Mouse (Mus musculus) urinary bladder, postnatal 0 days (tissue): ENCODE data around the gene Olfr143. TPM values are rescaled to one million over a fixed set of nuclear protein-coding genes. Genes with fewer than 3 reads are reported as not detected.

ENCODE experiments used
- polyA plus RNA-seq: library from polyadenylated mRNA; unstranded; fragments of >200 nt; fragmentation: Nextera tagmentation; extraction: Ambion mirVana; gene quantifications from 2 replicates; pipeline ENCODE4 v1.2.1, GENCODE M21; 2015

Olfr143 gene
- not detected in 2 replicates for polyA plus RNA-seq

DNA sequence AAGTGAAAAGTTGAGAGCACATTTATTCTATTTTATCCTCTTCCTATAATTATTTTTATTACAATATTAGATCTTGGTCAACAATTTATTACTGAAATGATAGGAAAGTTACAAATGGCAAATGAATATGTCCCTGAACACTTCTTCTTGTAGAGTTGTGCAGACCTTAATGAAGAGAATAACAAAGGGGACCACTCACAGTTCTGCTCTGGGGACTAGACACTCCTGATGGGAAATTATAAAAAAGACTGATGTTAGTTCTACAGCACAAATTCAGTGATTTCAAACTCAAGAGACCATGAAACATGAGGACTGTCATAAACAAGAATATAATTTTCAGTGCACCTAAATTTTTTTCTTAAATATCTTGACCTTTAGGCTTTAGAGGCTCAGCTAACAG is at the start of gene Olfr143:
TSS of gene Olfr143 (plus strand) at position 301 of the 400 bp plus-strand sequence.

DNA sequence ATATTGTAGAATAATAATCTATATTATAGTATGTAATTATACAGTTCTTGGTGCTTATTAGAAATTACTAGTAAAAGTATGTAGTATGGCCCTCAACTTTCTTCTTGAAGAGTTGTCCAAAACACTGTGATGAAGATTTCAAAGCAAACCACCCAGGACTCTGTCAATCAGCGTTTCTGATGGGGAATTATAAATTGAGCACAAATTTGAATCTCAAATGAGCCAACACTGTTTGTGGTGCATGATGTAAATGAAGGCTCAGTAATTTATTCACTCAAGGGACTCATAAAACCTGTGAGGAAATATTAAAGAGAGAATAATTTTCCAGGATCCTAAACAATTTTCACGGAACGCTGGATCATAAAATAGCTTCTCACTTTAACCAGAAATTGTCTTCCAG is 44.5 kb upstream of the Olfr143 start, which contains the start of gene Olfr893:
TSS of gene Olfr893 (plus strand) at position 301 of the 400 bp plus-strand sequence.

DNA sequence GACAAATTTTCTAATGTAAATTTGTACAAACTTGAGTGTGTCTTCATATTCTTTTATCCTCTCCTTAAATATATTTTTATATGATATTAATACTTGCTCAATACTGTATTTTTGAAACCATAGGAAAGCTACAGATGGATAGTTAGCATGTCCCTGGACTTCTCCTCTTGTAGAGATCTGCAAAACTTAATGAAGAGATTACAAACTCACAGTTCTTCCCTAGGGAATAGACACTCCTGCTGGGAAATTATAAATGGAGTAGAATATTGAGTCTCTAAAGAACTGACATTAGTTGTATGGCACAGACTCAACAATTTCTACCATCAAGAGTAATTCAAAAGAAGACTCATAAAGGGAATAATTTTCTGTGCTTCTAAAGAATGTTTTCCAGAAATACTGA is 34.8 kb upstream of the Olfr143 start, which contains the start of gene Olfr894:
TSS of gene Olfr894 (plus strand) at position 301 of the 400 bp plus-strand sequence.

DNA sequence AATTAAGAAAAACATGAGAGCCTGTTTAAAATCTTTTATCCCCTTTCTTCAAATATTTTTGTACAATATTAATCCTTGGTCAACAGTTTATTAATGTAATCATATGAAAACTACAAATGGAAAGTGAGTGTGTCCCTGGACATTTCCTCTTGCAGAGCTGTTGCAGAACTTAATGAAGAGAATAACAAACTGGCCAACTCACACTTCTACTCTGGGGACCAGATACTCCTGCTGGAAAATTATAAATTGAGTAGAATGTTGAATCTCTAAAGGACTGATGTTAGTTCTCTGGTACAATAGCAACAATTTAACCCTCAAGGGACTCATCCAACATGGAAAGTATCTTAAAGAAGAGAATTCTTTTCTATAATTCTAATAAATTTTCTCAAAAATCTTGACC is 15.0 kb downstream of the Olfr143 start, which contains the start of gene Olfr895:
TSS of gene Olfr895 (plus strand) at position 301 of the 400 bp plus-strand sequence.

DNA sequence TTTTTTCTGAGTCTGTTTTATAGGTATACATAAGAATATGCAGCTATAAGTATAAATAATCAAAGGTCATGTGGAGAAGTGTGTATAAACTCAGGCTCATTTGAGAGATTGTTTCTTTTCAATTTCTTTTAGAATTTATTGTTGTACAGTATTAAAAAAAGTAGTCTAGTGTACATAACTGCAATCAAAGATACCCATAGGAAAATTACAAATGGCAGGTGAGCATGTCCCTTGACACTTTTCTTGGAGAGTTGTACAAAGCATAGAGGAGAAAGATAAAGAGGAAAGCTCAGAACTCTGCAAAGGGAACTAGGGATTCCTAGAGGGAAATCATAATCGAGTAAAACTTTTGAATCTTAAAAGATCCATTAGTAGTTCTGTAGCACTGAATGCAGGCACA is 38.2 kb downstream of the Olfr143 start, which contains the start of gene Olfr896-ps1:
TSS of gene Olfr896-ps1 (plus strand) at position 301 of the 400 bp plus-strand sequence.

Other genes with a start within 250 kb of the Olfr143 start
- gene Olfr883, start 227.0 kb upstream of the Olfr143 start, polyA plus RNA-seq: not detected in 2 replicates
- gene Olfr884, start 206.2 kb upstream of the Olfr143 start, polyA plus RNA-seq: not detected in 2 replicates
- not detected in 2 replicates for gene Olfr885, start 191.5 kb upstream of the Olfr143 start, polyA plus RNA-seq
- not detected in 2 replicates for gene Olfr887, start 168.7 kb upstream of the Olfr143 start, polyA plus RNA-seq
- gene Olfr888, start 144.6 kb upstream of the Olfr143 start, polyA plus RNA-seq: not detected in 2 replicates
- 0.02 TPM in 2 replicates for gene Olfr889, start 137.6 kb upstream of the Olfr143 start, polyA plus RNA-seq
- gene Olfr890, start 110.3 kb upstream of the Olfr143 start, polyA plus RNA-seq: 0.04 TPM in 1 of 2 replicates, not detected in the other
- not detected in 2 replicates for gene Olfr891, start 72.0 kb upstream of the Olfr143 start, polyA plus RNA-seq
- 0.13 and 0.17 TPM in 2 replicates for gene Olfr893, start 44.4 kb upstream of the Olfr143 start, polyA plus RNA-seq
- not detected in 2 replicates for gene Olfr894, start 34.7 kb upstream of the Olfr143 start, polyA plus RNA-seq
- not detected in 2 replicates for gene Olfr895, start 15.1 kb downstream of the Olfr143 start, polyA plus RNA-seq
- not detected in 2 replicates for gene Olfr896-ps1, start 38.3 kb downstream of the Olfr143 start, polyA plus RNA-seq
- not detected in 2 replicates for gene Olfr25, start 76.3 kb downstream of the Olfr143 start, polyA plus RNA-seq
- not detected in 2 replicates for gene Olfr898, start 95.6 kb downstream of the Olfr143 start, polyA plus RNA-seq
- not detected in 2 replicates for gene Olfr250, start 114.1 kb downstream of the Olfr143 start, polyA plus RNA-seq
- not detected in 2 replicates for gene Olfr251, start 124.3 kb downstream of the Olfr143 start, polyA plus RNA-seq
- not detected in 2 replicates for gene Olfr147, start 148.9 kb downstream of the Olfr143 start, polyA plus RNA-seq
- not detected in 2 replicates for gene Olfr901, start 176.7 kb downstream of the Olfr143 start, polyA plus RNA-seq
- gene Olfr902, start 194.9 kb downstream of the Olfr143 start, polyA plus RNA-seq: not detected in 2 replicates
- not detected in 2 replicates for gene Olfr904, start 210.4 kb downstream of the Olfr143 start, polyA plus RNA-seq
- not detected in 2 replicates for gene Olfr905, start 218.3 kb downstream of the Olfr143 start, polyA plus RNA-seq
- gene Olfr906, start 234.3 kb downstream of the Olfr143 start, polyA plus RNA-seq: not detected in 2 replicates
- not detected in 2 replicates for gene Olfr907, start 243.0 kb downstream of the Olfr143 start, polyA plus RNA-seq